Mouse (Mus musculus): ENCODE data around the gene Scn8a. TPM values are rescaled to one million over a fixed set of nuclear protein-coding genes. Genes with fewer than 3 reads are reported as not detected.

Scn8a gene
- polyA plus RNA-seq, 1 experiment from 2014 or later: 20.2 TPM

GRCm38 (mm10) chr15:101066920-101067696 lies 197.4 kb downstream of the Scn8a start:
- ATAC-seq (ENCODE audit: low FRiP score): peak; percentile 81
- peak overlapping the region; percentile 18; the same call in 1 of the 2 replicates for H3K9ac ChIP-seq
- WGBS: 2% methylated on average over 6 of the region's 9 CpGs
- no peaks in the 10 kb centered on the region for H3K9me3 ChIP-seq (replicated peaks)
- no peaks in the 10 kb centered on the region for H3K27me3 ChIP-seq
- H3K27ac ChIP-seq: peak overlapping the region; percentile 86
- peak overlapping the region; percentile 26 for H3K4me2 ChIP-seq (replicated peaks)
- H3K4me1 ChIP-seq: peaks cover 89% of the 10 kb centered on the region
- H3K4me3 ChIP-seq: no peak overlapping the region
- H3K36me3 ChIP-seq: peaks cover 3% of the 10 kb centered on the region; the same call in 1 of the 2 replicates

DNA sequence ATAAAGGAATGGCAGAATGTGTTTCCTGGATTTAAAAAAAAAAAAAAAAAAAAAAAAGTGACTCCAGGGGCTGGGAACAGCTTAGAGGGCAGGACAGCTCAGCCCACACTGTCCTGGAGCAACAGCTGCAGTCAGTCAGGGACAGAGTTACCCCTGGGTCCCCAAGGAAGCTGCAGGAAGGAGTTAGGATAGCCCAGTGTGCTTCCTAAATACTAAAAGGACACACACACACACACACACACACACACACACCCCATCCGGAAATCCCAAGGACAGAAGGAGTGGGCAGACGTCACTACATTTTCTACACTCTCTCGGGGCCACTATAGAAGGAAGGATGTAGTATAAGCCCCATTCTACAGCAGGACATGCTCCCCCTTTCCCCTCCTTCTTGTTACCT lies 198.4 kb downstream of the Scn8a start:
- H3K4me1 ChIP-seq: peaks cover 80% of the 10 kb centered on the region
- H3K27ac ChIP-seq: peak overlapping the region; percentile 86
- no peaks in the 10 kb centered on the region for H3K27me3 ChIP-seq
- H3K36me3 ChIP-seq: peaks cover 3% of the 10 kb centered on the region; the same call in 1 of the 2 replicates
- no peak overlapping the region for H3K4me3 ChIP-seq
- H3K4me2 ChIP-seq (replicated peaks): no peak overlapping the region
- H3K9me3 ChIP-seq (replicated peaks): no peaks in the 10 kb centered on the region
- no peak for ATAC-seq (ENCODE audit: low FRiP score)
- H3K9ac ChIP-seq: no peak overlapping the region
- 47% methylated on average over 3 of the region's 3 CpGs for WGBS

DNA sequence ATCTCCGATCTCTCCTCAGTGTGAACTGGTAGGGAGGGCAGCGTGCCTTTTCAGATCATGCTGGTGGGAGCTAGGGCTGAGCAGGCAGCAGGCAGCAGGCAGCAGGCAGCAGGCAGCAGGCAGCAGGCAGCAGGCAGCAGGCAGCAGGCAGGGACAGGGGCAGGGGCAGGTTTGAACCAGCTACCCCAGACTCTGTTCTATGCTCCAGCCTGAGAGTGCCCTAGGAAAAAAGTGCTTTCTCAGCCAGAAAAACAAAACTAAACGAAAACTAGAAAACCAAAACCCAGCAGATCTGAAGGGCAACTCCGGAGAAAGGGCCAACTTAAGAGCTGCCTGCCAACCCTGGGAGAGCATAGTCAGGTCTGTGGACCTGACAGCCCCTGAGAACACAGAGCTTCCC lies 199.0 kb downstream of the Scn8a start:
- 52% methylated on average over 4 of the region's 4 CpGs for WGBS
- ATAC-seq (ENCODE audit: low FRiP score): no peak
- peak overlapping the region; percentile 86; the same call in 1 of the 2 replicates for H3K27ac ChIP-seq
- H3K9ac ChIP-seq: no peak overlapping the region
- H3K4me2 ChIP-seq (replicated peaks): no peak overlapping the region
- peaks cover 4% of the 10 kb centered on the region; the same call in 1 of the 2 replicates for H3K36me3 ChIP-seq
- H3K4me3 ChIP-seq: no peak overlapping the region
- no peaks in the 10 kb centered on the region for H3K9me3 ChIP-seq (replicated peaks)
- H3K27me3 ChIP-seq: no peaks in the 10 kb centered on the region
- peaks cover 76% of the 10 kb centered on the region for H3K4me1 ChIP-seq

DNA sequence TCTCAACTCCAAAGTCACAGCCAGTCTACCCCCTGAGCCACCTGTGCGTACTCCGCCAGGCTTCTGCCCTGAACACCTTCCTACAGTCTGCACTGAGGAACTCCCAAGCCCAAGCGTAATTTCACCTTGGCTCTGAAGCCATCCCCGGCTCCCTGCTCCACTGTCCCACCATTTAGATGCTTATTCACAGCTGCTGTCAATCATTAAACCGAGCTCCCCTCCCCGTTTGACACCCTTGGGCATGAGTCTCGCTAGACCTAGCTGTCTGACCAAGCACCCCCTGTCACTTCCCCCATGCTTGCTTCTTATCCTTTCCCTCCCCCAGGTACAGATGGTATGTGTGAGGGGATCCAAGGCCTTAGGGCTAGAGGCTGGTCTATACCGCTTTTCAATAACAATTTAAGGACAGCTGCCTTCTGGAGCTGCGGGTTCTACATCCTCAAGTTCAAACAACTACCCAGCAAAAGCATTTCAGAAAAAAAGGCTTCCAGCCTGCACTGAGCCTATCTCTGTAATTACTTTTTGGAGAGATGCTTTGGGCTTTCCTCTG lies 200.1 kb downstream of the Scn8a start:
- Histone ChIP-seq H3K27ac (peak overlapping the region; percentile 86), H3K4me2 (replicated peaks) (no peak overlapping the region), H3K9ac (no peak overlapping the region; the same call in 1 of the 2 replicates), H3K27me3 (no peaks in the 10 kb centered on the region), H3K36me3 (0 out of 2 replicates have a peak, but pooled peaks cover 4% of the 10 kb centered on the region), H3K4me1 (peaks cover 78% of the 10 kb centered on the region), H3K4me3 (no peak overlapping the region), H3K9me3 (replicated peaks) (no peaks in the 10 kb centered on the region)
- 37% methylated on average over 9 of the region's 9 CpGs for WGBS
- ATAC-seq (ENCODE audit: low FRiP score): no peak

DNA sequence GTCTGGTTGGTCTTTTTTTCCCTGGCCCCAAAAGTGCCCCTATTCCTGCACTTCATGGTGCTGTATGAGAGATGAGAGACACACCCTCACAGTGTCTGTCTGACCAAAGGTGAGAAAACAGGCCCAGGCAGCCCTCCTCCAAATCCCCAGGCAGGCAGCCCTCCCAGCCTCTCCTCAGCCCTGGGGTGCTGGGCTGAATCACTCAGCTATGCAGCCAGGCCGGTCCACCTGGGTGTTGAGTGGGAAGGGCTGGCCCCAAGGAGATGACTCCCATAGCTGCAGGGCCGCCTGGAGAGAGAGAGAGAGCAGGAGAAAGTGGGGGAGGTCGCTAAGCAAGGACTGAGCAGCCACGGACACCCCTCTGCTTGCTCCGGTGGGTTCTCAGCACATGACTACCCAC lies 201.1 kb downstream of the Scn8a start:
- H3K9ac ChIP-seq: peak overlapping the region; percentile 41; the same call in 1 of the 2 replicates
- peak overlapping the region; percentile 40; the same call in 1 of the 2 replicates for H3K27ac ChIP-seq
- H3K4me2 ChIP-seq (replicated peaks): no peak overlapping the region
- H3K4me1 ChIP-seq: peaks cover 78% of the 10 kb centered on the region
- ATAC-seq (ENCODE audit: low FRiP score): no peak
- H3K9me3 ChIP-seq (replicated peaks): no peaks in the 10 kb centered on the region
- no peak overlapping the region for H3K4me3 ChIP-seq
- H3K36me3 ChIP-seq: 0 out of 2 replicates have a peak, but pooled peaks cover 4% of the 10 kb centered on the region
- H3K27me3 ChIP-seq: no peaks in the 10 kb centered on the region
- 20% methylated on average over 5 of the region's 5 CpGs for WGBS

GRCm38 (mm10) chr15:101072736-101073135 lies 203.1 kb downstream of the Scn8a start:
- H3K27me3 ChIP-seq: no peaks in the 10 kb centered on the region
- H3K4me2 ChIP-seq (replicated peaks): no peak overlapping the region
- WGBS: 74% methylated on average over 2 of the region's 2 CpGs
- peaks cover 77% of the 10 kb centered on the region for H3K4me1 ChIP-seq
- H3K9me3 ChIP-seq (replicated peaks): no peaks in the 10 kb centered on the region
- H3K36me3 ChIP-seq: 0 out of 2 replicates have a peak, but pooled peaks cover 4% of the 10 kb centered on the region
- no peak for ATAC-seq (ENCODE audit: low FRiP score)
- no peak overlapping the region for H3K9ac ChIP-seq
- no peak overlapping the region for H3K4me3 ChIP-seq
- no peak overlapping the region for H3K27ac ChIP-seq

- Histone ChIP-seq H3K36me3 (0 out of 2 replicates have a peak, but pooled peaks cover 4% of the 10 kb centered on the region), H3K27me3 (0 out of 2 replicates have a peak, but pooled peaks cover 4% of the 10 kb centered on the region), H3K9me3 (replicated peaks) (no peaks in the 10 kb centered on the region), H3K27ac (no peak overlapping the region), H3K9ac (no peak overlapping the region), H3K4me2 (replicated peaks) (no peak overlapping the region), H3K4me3 (no peak overlapping the region), H3K4me1 (peaks cover 73% of the 10 kb centered on the region)
- 77% methylated on average over 5 of the region's 5 CpGs for WGBS
- ATAC-seq (ENCODE audit: low FRiP score): no peak
These were observed 204.4 kb downstream of the Scn8a start for GRCm38 (mm10) chr15:101074067-101074466.

- Histone ChIP-seq H3K4me2 (replicated peaks) (peak overlapping the region; percentile 87), H3K27ac (peak overlapping the region; percentile 97; the same call in 1 of the 2 replicates), H3K4me1 (peaks cover 68% of the 10 kb centered on the region), H3K36me3 (0 out of 2 replicates have a peak, but pooled peaks cover 4% of the 10 kb centered on the region), H3K9me3 (replicated peaks) (no peaks in the 10 kb centered on the region), H3K27me3 (0 out of 2 replicates have a peak, but pooled peaks cover 4% of the 10 kb centered on the region), H3K4me3 (0 out of 2 replicates have a peak overlapping the region, but pooled peaks have one; percentile 97), H3K9ac (no peak overlapping the region)
- no peak for ATAC-seq (ENCODE audit: low FRiP score)
- WGBS: 57% methylated on average over 4 of the region's 4 CpGs
These were observed 205.5 kb downstream of the Scn8a start for GRCm38 (mm10) chr15:101075150-101075549.

- Histone ChIP-seq H3K4me1 (peaks cover 68% of the 10 kb centered on the region), H3K9me3 (replicated peaks) (no peaks in the 10 kb centered on the region), H3K4me2 (replicated peaks) (peak overlapping the region; percentile 87), H3K27me3 (0 out of 2 replicates have a peak, but pooled peaks cover 4% of the 10 kb centered on the region), H3K36me3 (0 out of 2 replicates have a peak, but pooled peaks cover 4% of the 10 kb centered on the region), H3K27ac (peak overlapping the region; percentile 97), H3K9ac (peak overlapping the region; percentile 99), H3K4me3 (peak overlapping the region; percentile 97)
- 7% methylated on average over 5 of the region's 5 CpGs for WGBS
- ATAC-seq (ENCODE audit: low FRiP score): no peak
These were observed 206.0 kb downstream of the Scn8a start for GRCm38 (mm10) chr15:101075656-101076055.

- H3K9ac ChIP-seq: peak overlapping the region; percentile 99
- peak overlapping the region; percentile 87 for H3K4me2 ChIP-seq (replicated peaks)
- 0 out of 2 replicates have a peak, but pooled peaks cover 4% of the 10 kb centered on the region for H3K27me3 ChIP-seq
- ATAC-seq (ENCODE audit: low FRiP score): peak; percentile 62
- 0 out of 2 replicates have a peak, but pooled peaks cover 4% of the 10 kb centered on the region for H3K36me3 ChIP-seq
- peak overlapping the region; percentile 97 for H3K4me3 ChIP-seq
- WGBS: 2% methylated on average over 26 of the region's 26 CpGs
- H3K9me3 ChIP-seq (replicated peaks): no peaks in the 10 kb centered on the region
- H3K4me1 ChIP-seq: peaks cover 66% of the 10 kb centered on the region
- peak overlapping the region; percentile 97 for H3K27ac ChIP-seq
These were observed 206.7 kb downstream of the Scn8a start for GRCm38 (mm10) chr15:101076071-101077000.

DNA sequence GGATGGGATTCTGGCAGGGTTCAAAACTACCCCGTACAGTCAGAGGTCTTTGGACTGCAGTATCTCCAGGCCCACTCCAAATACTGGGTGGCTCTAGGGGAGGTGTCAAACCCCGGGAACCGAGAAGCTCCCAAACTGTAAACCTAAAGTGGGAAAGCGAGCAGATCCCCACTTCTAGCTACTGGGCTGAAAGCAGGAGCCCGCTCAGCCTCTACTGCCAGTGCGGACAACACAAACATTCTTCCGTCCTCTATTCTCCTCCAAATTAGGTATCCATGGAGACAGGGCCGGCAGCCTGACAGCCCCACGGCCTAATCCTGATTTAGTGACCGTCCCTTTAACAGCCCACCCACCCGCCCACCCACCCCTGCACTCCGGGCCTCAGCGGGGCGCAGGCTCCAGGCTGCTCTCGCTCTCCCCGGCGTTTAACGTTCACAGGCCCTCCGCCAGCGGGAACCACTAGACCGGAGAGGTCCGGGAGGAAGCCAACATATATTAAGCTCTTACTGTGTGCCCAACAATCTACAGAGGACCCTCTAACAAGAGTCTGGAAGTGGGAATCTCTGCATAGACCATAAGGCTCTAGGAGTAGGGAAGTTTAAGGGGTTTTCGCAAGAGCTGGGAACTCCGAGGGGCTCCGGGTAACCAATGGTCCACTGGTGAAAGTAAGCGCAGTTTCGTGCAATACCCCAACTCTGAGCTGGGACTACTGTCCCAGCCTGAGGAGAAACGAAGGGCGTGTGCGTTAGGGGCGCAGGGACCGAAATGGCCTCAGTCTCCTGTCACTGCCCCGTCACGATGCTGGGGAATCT lies 207.5 kb downstream of the Scn8a start:
- Histone ChIP-seq H3K4me1 (peaks cover 64% of the 10 kb centered on the region), H3K36me3 (0 out of 2 replicates have a peak, but pooled peaks cover 4% of the 10 kb centered on the region), H3K4me2 (replicated peaks) (peak overlapping the region; percentile 87), H3K27ac (peak overlapping the region; percentile 97), H3K27me3 (0 out of 2 replicates have a peak, but pooled peaks cover 4% of the 10 kb centered on the region), H3K4me3 (peak overlapping the region; percentile 97), H3K9ac (peak overlapping the region; percentile 99), H3K9me3 (replicated peaks) (no peaks in the 10 kb centered on the region)
- under 1% methylated on average over 34 of the region's 34 CpGs for WGBS
- ATAC-seq (ENCODE audit: low FRiP score): peak; percentile 47

Data from hindbrain, embryonic 12.5 days (tissue).